Mouse (Mus musculus): ENCODE data around the gene Gm14151. TPM values are rescaled to one million over a fixed set of nuclear protein-coding genes. Genes with fewer than 3 reads are reported as not detected.

The Gm14151 gene
- total and polyA plus RNA-seq, 3 experiments, result not detected

- Histone ChIP-seq H3K36me3 (replicated peaks in 1 of 2; ENCODE audit: control insufficient read depth in 1 of 2, insufficient read depth in 1 of 2, low read length in 1 of 2) (peaks cover 0 to 16% of the 10 kb centered on the region in 2 experiments), H3K9me3 (replicated peaks; ENCODE audit: low read length) (no peaks in the 10 kb centered on the region), H3K27ac (ENCODE audit: insufficient read depth, low read depth) (no peak overlapping the region), H3K9ac (ENCODE audit: insufficient read depth, low read depth) (peak overlapping the region; percentile 93), H3K27me3 (replicated peaks) (peaks cover 2% of the 10 kb centered on the region), H3K4me1 (ENCODE audit: control insufficient read depth in 1 of 2, insufficient read depth in 2 of 2) (peaks cover 5 to 24% of the 10 kb centered on the region in 2 experiments; a peak in 2 of 4 replicates), H3K4me2 (ENCODE audit: insufficient read depth, low read depth, poor library complexity, severe bottlenecking) (peak overlapping the region; percentile 81), H3K79me2 (replicated peaks; ENCODE audit: control insufficient read depth, extremely low read depth, insufficient read depth, poor library complexity, severe bottlenecking) (peaks cover 31% of the 10 kb centered on the region), H3K4me3 (replicated peaks in 1 of 3; ENCODE audit: low read depth in 2 of 3, low read length in 2 of 3, poor library complexity in 1 of 3) (peak overlapping the region; percentile 71 to 99 (median 98))
- no peak for TF ChIP-seq CTCF (conservative IDR thresholded peaks at IDR 0.05 in 1 of 2, IDR thresholded peaks at IDR 0.05 in 1 of 2; ENCODE audit: low read depth in 2 of 2, low read length in 2 of 2)
- TF ChIP-seq MAFK (IDR thresholded peaks at IDR 0.05; ENCODE audit: insufficient replicate concordance, low read length), result 0 out of 2 replicates have a peak, but pooled peaks have one; percentile 0
- peak; percentile 42 for TF ChIP-seq MXI1 (IDR thresholded peaks at IDR 0.05; ENCODE audit: low read depth, low read length)
- TF ChIP-seq ELF1 (IDR thresholded peaks at IDR 0.05; ENCODE audit: low read depth, low read length), result 0 out of 2 replicates have a peak, but pooled peaks have one; percentile 41
- no peak for TF ChIP-seq TCF12 (IDR thresholded peaks at IDR 0.05; ENCODE audit: low read depth, low read length)
- TF ChIP-seq E2F4 (IDR thresholded peaks at IDR 0.05; ENCODE audit: insufficient replicate concordance, low read depth, low read length), result no peak
- no peak for TF ChIP-seq KAT2A (IDR thresholded peaks at IDR 0.05; ENCODE audit: insufficient replicate concordance, low read length)
- no peak for TF ChIP-seq CHD2 (IDR thresholded peaks at IDR 0.05; ENCODE audit: low read length)
- no peak for TF ChIP-seq GABPA (IDR thresholded peaks at IDR 0.05; ENCODE audit: insufficient replicate concordance, low read depth, low read length)
- TF ChIP-seq MAX (IDR thresholded peaks at IDR 0.05; ENCODE audit: low read length), result no peak
- TF ChIP-seq RAD21 (IDR thresholded peaks at IDR 0.05; ENCODE audit: low read depth, low read length), result no peak
- no peak for TF ChIP-seq UBTF (IDR thresholded peaks at IDR 0.05; ENCODE audit: low read depth, low read length)
- no peak for TF ChIP-seq PAX5 (IDR thresholded peaks at IDR 0.05; ENCODE audit: low read length)
- TF ChIP-seq MYC (IDR thresholded peaks at IDR 0.05; ENCODE audit: low read depth, low read length), result 0 out of 2 replicates have a peak, but pooled peaks have one; percentile 46
- peak; percentile 30; the same call in 1 of the 2 replicates for TF ChIP-seq BHLHE40 (IDR thresholded peaks at IDR 0.05; ENCODE audit: low read depth, low read length)
- dilution Hi-C loops (cut with MboI; ENCODE audit: extremely low pct_ligation_motif_present, extremely low pct_unique_long_range_greater_than_20kb, low sequenced_read_pairs) (no loop called here), in situ Hi-C loops (cut with MboI; ENCODE audit: low pct_ligation_motif_present, low pct_unique_long_range_greater_than_20kb, low sequenced_read_pairs) (no loop called here)
- DNase-seq (ENCODE audit: extremely low read depth), result peak; percentile 24
These were observed 54.1 kb downstream of the Gm14151 start for GRCm38 (mm10) chr2:151037876-151038552.

- in situ Hi-C loops (cut with MboI; ENCODE audit: low pct_ligation_motif_present, low pct_unique_long_range_greater_than_20kb, low sequenced_read_pairs) (no loop called here), dilution Hi-C loops (cut with MboI; ENCODE audit: extremely low pct_ligation_motif_present, extremely low pct_unique_long_range_greater_than_20kb, low sequenced_read_pairs) (no loop called here)
- Histone ChIP-seq H3K4me3 (replicated peaks in 1 of 3; ENCODE audit: low read depth in 2 of 3, low read length in 2 of 3, poor library complexity in 1 of 3) (no peak overlapping the region), H3K27ac (ENCODE audit: insufficient read depth, low read depth) (no peak overlapping the region), H3K9me3 (replicated peaks; ENCODE audit: low read length) (no peaks in the 10 kb centered on the region), H3K79me2 (replicated peaks; ENCODE audit: control insufficient read depth, extremely low read depth, insufficient read depth, poor library complexity, severe bottlenecking) (peaks cover 31% of the 10 kb centered on the region), H3K36me3 (replicated peaks in 1 of 2; ENCODE audit: control insufficient read depth in 1 of 2, insufficient read depth in 1 of 2, low read length in 1 of 2) (peaks cover 0 to 20% of the 10 kb centered on the region in 2 experiments), H3K4me1 (ENCODE audit: control insufficient read depth in 1 of 2, insufficient read depth in 2 of 2) (peaks cover 5 to 24% of the 10 kb centered on the region in 2 experiments; a peak in 2 of 4 replicates), H3K4me2 (ENCODE audit: insufficient read depth, low read depth, poor library complexity, severe bottlenecking) (peak overlapping the region; percentile 81; the same call in 1 of the 2 replicates), H3K27me3 (replicated peaks) (no peaks in the 10 kb centered on the region), H3K9ac (ENCODE audit: insufficient read depth, low read depth) (peak overlapping the region; percentile 93; the same call in 1 of the 2 replicates)
- no peak for DNase-seq (ENCODE audit: extremely low read depth)
- TF ChIP-seq JUND (conservative IDR thresholded peaks at IDR 0.05; ENCODE audit: low read depth, low read length) (no peak), USF1 (IDR thresholded peaks at IDR 0.05; ENCODE audit: low read depth, low read length) (no peak), JUN (IDR thresholded peaks at IDR 0.05; ENCODE audit: insufficient read depth, low read depth, low read length) (no peak), MAZ (IDR thresholded peaks at IDR 0.05; ENCODE audit: low read depth, low read length) (no peak), KAT2A (IDR thresholded peaks at IDR 0.05; ENCODE audit: insufficient replicate concordance, low read length) (no peak), MYC (IDR thresholded peaks at IDR 0.05; ENCODE audit: low read depth, low read length) (no peak), PAX5 (IDR thresholded peaks at IDR 0.05; ENCODE audit: low read length) (no peak), EP300 (IDR thresholded peaks at IDR 0.05; ENCODE audit: low read length) (no peak), ELF1 (IDR thresholded peaks at IDR 0.05; ENCODE audit: low read depth, low read length) (no peak), SIN3A (IDR thresholded peaks at IDR 0.05; ENCODE audit: low read length) (no peak), POLR2AphosphoS2 (IDR thresholded peaks at IDR 0.05; ENCODE audit: low read depth, low read length) (no peak), ZKSCAN1 (IDR thresholded peaks at IDR 0.05; ENCODE audit: borderline replicate concordance, low read depth, low read length) (no peak), SMC3 (IDR thresholded peaks at IDR 0.05; ENCODE audit: low read depth, low read length) (no peak), CHD1 (IDR thresholded peaks at IDR 0.05; ENCODE audit: low read depth, low read length) (no peak), MAFK (IDR thresholded peaks at IDR 0.05; ENCODE audit: insufficient replicate concordance, low read length) (no peak), BHLHE40 (IDR thresholded peaks at IDR 0.05; ENCODE audit: low read depth, low read length) (no peak), HCFC1 (IDR thresholded peaks at IDR 0.05; ENCODE audit: low read depth, low read length) (no peak), NELFE (IDR thresholded peaks at IDR 0.05; ENCODE audit: low read depth, low read length) (no peak), ZC3H11A (IDR thresholded peaks at IDR 0.05; ENCODE audit: low read depth, low read length) (no peak)
These were observed 54.9 kb downstream of the Gm14151 start for GRCm38 (mm10) chr2:151037292-151037691.
